Mouse (Mus musculus) CD4-positive, CD25-positive, alpha-beta regulatory T cell, adult 2 months (primary cell): Measurements from ENCODE around the gene Prkd3.

Experiments
- DNase-seq: peaks from one replicate; pipeline ENCODE4 v3.0.0-alpha.2; 2012; ENCODE audit warnings: low read depth, low spot score

Prkd3 gene

DNA sequence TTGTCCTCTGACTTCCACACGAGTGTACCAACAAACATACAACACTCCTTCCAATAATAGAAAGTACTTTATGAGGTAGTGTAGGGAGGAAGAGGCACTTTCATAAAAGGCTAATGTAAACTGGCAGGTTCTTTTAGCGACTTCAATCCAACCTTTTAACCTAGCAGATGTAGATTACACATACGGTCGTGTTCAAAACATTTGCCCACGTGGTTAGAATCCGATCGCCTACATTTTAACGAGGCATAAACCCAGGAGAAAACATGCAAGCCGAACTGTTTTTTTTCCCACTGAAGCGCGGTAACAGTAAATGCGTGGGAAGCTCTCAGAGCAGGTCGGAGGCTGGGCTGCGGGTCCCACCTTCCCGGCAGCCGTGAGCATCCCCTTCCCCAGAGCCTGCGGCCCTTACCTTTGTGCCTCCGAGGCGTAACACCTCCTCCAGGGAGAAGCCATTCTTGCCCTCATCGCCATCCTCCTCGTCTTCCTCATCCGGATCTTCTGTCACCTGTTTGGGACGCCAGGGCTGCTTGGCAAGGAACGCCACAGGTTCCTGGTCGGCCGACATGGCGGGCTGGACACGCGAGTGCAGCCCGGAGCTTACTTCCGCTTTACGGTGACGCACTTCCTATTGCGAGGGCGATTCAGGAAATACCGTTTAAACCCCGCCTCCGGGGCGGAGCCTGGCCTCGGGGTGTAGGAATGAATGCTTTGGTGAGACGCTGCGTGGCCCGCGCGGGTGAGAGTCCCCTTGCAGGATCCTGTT is 84.0 kb downstream of the Prkd3 start, which contains the start of the genes Cebpz and Ndufaf7:
Cebpz (minus strand) TSS at position 601 of the 763 bp plus-strand sequence.
Ndufaf7 (plus strand) TSS at position 671 of the 763 bp plus-strand sequence.
- DNase-seq = peak; percentile 98

DNA sequence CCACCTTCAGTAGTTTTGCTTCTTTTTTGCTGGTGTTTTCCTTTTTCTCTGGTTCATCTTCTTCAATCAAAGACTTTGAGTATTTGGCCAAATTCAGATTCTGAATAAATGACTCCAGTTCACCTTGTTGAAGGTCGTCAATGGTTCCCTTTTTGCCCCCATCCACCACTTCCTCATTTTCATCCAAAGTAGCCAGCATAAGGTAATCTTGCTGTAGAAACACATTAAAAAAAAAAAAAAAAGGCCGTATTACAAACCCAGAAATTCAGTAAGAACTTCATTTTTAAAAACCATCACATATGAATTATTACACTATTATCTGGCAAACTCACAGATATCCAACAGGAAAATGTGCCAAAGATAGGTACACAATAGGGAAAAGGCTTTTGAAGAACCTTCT is 84.8 kb downstream of the Prkd3 start:
- no peak for DNase-seq

DNA sequence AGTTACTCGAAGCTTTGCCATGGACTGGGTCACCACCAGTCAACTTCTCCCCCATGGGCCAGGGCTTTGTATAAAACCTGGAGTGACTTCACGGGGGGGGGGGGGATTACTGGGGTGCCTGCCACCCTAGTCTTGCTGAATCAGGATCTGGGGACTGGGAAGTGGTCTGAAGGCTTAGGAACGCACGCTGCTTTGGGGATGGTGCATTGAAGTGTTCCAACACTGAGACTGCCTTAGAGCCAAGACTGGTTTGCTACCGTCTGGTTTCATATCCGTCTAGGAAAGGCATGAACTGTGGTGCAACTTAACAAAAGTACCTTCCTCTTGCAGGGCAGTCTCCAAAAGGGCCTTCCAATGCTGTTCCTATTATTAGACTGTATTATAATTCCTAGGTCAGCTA is 102.9 kb downstream of the Prkd3 start:
- DNase-seq = no peak

DNA sequence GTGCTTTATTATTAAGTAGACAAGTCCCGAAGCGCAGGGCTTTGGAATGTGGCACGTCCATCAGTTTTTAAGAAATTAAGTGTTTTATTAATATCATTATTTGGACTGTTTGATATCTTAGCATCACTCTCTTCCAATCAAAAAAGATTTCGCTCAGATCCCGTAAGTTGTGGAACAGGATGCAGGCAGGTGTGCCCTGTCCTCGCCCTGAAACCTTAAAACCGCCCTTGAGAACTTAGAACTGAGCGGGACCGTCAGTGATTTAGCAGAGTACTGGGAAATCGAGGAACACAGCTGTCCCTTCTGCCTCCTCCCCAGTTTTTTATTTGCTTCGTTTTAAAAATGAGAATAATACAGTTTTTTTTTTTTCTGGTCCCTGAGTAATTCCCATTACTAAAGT is 103.7 kb downstream of the Prkd3 start:
- DNase-seq = no peak

DNA sequence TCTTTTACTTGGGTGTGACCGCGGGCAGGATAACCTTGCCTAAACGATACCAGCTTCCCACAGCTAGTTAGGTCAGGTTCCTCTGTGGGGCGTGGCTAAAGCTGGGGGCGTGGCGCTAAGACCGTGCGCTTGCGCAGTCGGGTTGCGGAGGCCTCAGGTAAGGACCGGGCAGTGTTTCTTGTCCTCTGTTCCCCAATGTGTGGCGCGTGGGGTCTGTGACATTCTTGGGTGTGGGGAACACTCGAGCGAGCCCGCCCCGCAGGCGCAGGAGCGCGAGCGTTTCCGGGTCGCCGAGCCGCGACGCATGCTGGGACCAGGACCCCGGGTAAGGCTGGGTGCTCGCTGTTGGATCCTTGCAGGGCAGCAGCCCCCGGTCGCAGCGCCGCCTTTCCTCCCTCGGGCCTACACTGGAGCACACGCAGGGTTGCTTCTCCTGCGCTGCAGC is 104.2 kb downstream of the Prkd3 start, which contains the start of gene Cebpzos:
Cebpzos (plus strand) TSS at position 132 of the 445 bp plus-strand sequence.
- peak; percentile 94 for DNase-seq

DNA sequence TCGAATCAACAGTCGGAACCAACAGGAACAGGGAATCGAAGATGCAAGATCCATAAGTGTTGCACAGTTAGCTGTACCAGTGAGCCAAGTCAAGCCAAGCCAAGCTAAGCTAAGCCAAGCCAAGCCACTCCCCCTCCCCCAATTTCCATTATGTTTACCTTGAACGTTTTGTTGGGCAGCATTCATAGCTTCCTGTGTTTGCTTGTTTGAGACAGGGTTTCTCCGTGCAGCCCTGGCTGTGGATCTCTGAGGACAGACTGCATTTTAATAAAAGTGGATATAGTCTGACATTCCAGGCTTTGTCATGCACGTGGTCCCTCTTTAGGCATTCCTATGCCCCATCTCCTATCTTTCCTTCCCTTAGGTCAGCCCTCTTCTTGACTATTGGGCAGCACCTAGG is 104.8 kb downstream of the Prkd3 start:
- DNase-seq = peak; percentile 49

DNA sequence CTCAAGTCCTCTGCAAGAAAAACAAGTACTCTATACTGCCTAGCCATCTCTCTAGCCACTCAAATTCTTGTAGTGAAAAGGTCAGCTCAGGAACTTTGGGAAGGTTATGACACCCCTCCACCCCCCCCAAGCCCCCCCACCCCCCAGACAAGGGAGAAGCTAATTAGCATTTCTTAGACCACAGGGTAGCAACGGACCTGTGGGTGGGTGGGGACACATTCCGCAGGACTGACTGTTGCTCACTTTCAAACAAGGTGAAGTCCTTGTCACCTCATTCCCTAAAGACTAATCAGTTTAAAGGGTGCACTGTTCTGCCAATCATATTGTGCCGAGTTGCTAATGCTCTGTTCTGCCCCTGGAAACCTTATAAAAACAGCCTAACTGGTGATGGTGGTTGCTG is 106.7 kb downstream of the Prkd3 start:
- no peak for DNase-seq

DNA sequence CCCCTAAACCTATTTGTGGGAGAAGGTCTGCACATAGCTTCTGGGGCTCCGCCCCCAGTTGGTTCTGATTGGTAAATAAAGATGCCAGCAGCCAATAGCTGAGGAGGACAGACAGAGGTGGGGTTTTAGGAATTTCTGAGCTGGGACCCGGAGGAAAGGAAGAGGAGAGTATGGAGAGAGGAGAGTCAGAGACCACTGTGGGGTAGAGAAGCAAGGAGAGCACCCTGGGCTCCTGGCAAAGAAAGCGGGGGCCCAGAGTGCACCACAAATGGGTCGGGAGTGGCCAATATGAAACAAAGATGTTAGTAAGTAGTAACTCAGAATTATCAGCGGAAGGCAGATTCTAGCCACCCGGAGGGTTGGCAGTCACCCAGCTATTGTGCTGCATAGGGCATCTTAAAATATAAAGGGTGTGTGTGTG is 107.7 kb downstream of the Prkd3 start:
- no peak for DNase-seq

DNA sequence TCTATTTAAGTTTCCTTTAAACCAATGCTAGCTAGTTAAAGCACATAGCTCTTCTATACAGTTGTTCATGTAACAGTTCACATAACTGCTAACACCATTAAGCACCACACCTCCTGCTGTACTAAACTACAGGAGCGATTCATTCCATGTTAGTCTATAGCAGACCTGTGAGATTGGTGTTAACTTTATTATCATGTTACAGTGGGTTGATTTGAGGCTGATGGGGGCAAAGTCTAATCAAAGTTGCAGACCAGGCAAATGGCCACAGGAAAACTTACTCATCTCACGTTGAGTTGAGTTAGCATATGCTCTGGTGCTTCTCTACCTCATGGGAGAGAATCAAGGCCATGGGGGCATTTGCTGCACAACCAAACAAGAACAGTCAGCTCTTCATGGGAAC is 111.2 kb downstream of the Prkd3 start:
- DNase-seq = no peak

DNA sequence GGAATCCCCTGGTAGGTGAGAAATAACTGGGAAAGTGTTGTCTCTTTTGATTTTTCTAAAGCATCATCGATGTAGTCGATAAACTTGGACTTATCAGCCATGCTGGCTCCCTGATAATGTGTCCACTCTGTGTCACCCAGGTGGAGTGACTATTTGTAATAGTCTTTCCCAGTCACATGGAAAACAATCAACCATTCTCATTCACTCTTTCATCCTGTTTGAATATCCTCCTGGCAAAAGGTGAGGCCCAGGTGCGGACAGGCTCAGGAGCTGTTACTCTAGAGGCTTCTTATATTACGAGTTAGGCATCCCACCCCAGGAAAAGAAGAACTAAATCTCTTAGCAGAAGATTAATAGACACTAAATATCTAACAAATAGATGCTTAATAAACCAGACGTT is 113.7 kb downstream of the Prkd3 start, which contains the start of gene Sult6b1:
Sult6b1 (minus strand) TSS at position 101 of the 400 bp plus-strand sequence.
- no peak for DNase-seq

DNA sequence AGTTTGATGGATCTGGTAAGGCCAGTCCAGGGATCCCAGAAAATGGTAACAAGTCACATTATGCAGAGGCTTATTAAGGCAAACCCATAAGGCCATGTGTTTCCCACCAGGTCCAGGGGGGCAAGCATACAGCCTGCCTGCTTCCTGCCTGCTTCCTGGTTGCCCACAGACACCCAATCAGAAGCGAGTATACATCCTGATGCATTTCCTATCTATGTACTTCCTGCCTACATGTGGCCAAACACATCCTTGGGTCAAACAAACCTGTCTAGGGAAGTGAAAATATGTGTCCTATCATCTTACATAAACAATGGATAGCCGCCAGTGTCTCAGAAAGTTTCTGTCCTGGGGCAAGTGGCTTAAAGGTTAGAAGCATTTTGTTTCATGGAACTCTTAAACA is 117.5 kb downstream of the Prkd3 start:
- no peak for DNase-seq
